Mouse (Mus musculus) left cerebral cortex, adult 2 months (tissue): ENCODE measurements around the gene Crybb1. TPM values are rescaled to one million over a fixed set of nuclear protein-coding genes. Genes with fewer than 3 reads are reported as not detected.
A peak's percentile ranks its signal among the peaks of the same experiment; 100 is the strongest.

ENCODE experiments used
- DNase-seq, 2 experiments: peaks; one replicate each; pipeline ENCODE4 v3.0.0; 2021 to 2022; ENCODE audit warnings: low spot score in 2 of 2, mixed read lengths in 1 of 2; ENCODE audit errors: extremely low spot score in 1 of 2
- H3K27ac ChIP-seq: fragments of 200-600 bp; 2 replicates; pipeline ENCODE4 v1.8.1; 2022
- H3K4me3 ChIP-seq: fragments of 200-600 bp; 2 replicates; pipeline ENCODE4 v1.8.1; 2022
- CTCF ChIP-seq: fragments of 200-600 bp; IDR thresholded peaks from 2 replicates; pipeline ENCODE4 v1.8.1; 2022; ENCODE audit warnings: antibody characterized with exemption, mild to moderate bottlenecking, moderate library complexity
- intact Hi-C: fragments of 180-260 bp; cut with DNase I; formaldehyde crosslinking; loops from one replicate; pipeline ENCODE4 v1.15.1; 2025
- total RNA-seq, 2 experiments: library from RNA; stranded (reverse); gene quantifications; 2 replicates each; pipeline ENCODE4 v1.2.3; 2021

The Crybb1 gene
- total RNA-seq, 2 experiments from 2014 or later, result 6.9 to 7.4 TPM

DNA sequence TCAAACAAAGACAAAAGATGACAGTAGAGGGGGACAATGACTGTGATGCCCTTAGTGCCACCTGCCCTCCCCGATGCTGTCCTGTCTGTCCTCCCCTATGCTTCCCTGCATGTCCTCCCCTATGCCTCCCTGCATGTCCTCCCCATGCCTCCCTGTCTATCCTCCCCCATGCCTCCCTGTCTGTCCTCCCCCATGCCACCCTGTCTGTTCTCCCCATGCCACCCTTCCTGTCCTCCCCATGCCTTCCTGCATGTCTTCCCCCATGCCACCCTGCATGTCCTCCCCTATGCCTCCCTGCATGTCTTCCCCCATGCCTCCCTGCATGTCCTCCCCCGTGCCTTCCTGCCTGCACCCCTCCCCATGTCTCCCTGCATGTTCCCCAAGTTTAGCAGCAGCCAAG, 44.5 kb downstream of the Crybb1 start:
- Histone ChIP-seq H3K27ac (no peak overlapping the region), H3K4me3 (no peak overlapping the region)
- DNase-seq, result no peak
- intact Hi-C loops, result no loop called here
- TF ChIP-seq CTCF, result no peak

DNA sequence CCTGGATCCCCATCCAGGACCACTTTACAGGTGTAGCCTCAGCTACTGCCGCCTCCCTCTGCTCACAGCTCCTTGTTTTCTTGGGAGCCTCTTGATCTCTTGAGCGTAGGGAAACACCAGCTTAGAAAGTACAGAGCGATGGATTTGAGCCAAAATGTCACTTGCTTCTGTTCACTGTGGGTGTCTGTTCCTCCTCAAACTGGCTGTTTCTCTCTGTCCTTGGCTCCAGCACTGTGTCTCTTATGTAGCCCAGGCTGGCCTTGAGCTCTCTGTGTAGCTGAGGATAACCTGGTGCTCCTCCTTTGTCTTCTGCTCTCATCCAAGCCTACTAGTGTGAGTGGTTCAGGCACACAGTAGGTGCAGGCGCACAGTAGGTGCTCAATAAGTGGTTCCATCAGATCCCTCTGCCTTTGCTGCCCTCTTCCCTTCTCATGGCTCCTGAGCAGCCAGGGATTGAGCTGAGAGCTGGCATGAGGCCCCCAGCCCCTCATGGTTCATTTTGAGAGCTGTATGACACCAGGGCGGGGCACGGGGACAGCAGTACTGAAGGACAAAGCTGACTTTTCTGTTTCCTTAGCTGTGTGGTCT, 45.2 kb downstream of the Crybb1 start:
- H3K27ac ChIP-seq, result no peak overlapping the region
- H3K4me3 ChIP-seq, result no peak overlapping the region
- intact Hi-C loops, result no loop called here
- no peak for DNase-seq
- TF ChIP-seq CTCF, result no peak

DNA sequence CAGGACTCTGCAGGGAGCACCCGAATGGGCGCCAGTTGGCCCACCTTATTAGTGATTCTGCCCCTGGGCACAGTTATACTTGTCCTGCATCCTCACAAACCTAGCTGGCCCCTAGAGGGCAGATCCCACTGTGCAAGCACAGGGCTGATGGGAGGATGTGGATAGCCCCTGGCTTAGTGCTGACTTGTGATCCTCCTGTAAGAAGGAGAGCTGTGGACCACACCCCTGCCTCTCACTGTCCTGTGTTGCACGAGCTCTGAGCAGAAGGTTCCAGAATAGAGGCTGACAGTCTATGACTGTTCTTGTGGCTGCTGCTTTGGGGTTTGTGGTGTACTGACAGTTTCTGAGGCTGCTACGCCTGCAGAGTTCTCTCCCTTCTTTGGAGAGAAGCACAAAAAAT, 46.1 kb downstream of the Crybb1 start:
- intact Hi-C loops, result no loop called here

DNA sequence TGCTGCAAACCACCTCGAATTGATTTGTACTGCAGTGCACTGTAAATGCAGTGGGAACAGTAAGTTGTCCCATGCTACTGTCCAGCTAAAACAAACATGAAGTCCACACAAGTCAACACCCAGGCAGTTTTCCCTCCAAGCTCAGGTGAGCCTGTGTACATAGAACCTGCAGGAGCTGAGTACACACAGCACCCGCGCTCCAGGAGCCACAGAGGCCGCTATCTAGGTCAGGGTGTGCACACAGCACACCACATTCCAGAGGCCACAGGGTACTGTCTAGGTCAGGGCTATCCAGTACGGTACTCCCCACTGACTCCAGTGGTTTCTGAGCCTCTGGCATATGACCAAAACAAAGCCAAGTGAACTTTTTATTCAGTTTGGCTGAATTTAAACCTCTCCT, 46.7 kb downstream of the Crybb1 start:
- Histone ChIP-seq H3K4me3 (no peak overlapping the region), H3K27ac (no peak overlapping the region)
- TF ChIP-seq CTCF, result no peak
- no peak for DNase-seq
- intact Hi-C loops, result no loop called here

More for the DNA sequence above, 46.1 kb downstream of the Crybb1 start:
- DNase-seq, result no peak
- H3K27ac ChIP-seq, result no peak overlapping the region
- TF ChIP-seq CTCF, result peak; percentile 8
- no peak overlapping the region for H3K4me3 ChIP-seq

DNA sequence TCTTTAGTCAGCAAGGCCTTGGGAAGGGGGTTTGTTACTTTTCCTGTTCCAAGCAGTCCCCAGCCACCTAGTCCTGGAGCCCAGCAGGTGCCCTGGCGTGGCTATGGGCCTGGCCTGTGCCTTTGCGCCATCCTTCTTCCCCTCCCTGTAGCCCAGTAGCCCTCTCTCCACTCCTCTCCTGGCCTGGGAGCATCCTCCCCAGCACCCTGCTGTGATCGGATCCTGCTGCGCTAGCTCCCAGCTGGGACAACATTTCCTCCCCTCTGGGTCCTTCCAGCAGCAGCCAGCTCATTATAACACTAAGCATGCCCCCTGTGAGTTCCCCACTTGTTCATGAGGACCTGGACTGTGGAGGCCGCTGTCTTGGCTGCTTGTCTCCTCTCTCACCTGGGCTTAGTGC, 50.2 kb downstream of the Crybb1 start:
- H3K4me3 ChIP-seq, result no peak overlapping the region
- TF ChIP-seq CTCF, result no peak
- 0 out of 2 replicates have a peak overlapping the region, but pooled peaks have one; percentile 19 for H3K27ac ChIP-seq
- intact Hi-C loops, result no loop called here
- no peak for DNase-seq

DNA sequence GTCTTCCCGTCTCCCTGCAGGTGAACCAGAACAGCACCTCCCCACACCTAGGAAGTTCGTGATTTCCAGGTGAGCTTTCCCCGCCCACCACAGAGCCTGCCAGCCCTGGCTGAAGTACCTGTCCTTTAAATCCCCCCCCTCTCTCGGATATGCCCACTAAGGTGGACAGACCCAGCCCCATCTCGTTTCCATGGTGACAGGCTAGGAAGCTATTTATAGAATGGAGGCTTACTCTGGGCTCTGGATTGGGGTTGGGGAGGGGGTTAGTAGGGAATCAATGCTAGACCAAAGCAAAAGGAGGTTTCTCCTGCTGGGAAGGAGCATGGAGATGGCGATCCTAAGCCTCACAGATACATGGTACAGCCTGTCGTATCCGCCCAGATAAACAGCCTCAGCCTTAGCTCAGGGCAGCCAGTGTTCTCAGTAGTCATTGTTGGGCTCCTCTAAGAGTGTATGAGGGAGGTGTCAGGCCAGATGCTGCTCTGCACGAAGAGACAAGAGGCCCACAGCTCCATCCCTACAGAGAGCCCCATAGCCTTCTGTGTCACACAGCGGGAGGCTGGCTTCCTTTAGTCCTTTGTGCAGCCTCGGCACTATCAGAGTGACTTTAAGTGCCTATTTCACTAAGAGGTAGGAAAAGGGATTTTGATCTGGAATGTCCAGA, 57.7 kb downstream of the Crybb1 start:
- peak overlapping the region; percentile 69 for H3K27ac ChIP-seq

DNA sequence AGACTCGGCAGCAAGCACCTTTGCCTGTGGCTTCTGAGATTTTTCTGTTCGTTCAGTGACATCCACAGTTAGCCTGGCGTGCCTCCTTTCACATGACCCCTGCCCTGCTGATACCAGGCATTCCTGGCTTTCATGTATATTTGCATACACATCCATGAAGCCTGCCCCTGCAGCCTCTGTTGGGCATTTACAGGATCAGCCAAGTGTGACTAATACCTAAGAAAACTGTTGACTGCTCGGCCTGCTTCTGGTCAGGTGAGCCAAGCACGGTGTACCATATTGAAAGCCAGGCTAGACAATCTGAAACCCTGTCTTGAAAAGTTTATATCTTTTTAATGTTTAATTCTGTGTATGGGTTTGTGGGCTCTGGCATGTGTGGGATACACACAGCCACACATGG, 60.9 kb downstream of the Crybb1 start:
- no peak for TF ChIP-seq CTCF
- no peak for DNase-seq
- no peak overlapping the region for H3K27ac ChIP-seq
- intact Hi-C loops, result no loop called here
- H3K4me3 ChIP-seq, result no peak overlapping the region

More for the DNA sequence above, 57.7 kb downstream of the Crybb1 start:
- intact Hi-C loops, result no loop called here
- H3K4me3 ChIP-seq, result no peak overlapping the region
- no peak for TF ChIP-seq CTCF
- DNase-seq, result no peak

DNA sequence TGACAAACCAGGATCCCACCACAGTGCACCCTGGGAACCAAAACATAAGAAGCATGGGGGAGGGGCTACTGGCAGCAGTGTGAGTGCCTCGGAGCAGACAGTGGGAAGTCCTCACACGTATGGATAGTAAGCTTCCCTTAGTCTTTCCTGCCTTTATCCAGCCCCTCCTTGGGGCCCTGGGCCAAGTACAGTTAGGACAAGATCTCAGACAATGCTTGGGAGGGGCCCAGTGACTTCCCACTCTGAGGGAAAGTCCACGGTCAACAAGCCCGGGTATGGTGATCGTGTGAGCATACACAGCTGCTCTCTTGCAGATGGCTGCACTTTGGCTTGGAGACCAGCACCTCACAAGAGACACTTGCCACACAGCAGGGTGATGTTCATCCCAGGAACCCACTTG, 61.7 kb downstream of the Crybb1 start:
- TF ChIP-seq CTCF, result no peak
- intact Hi-C loops, result no loop called here
- no peak overlapping the region for H3K4me3 ChIP-seq
- no peak overlapping the region for H3K27ac ChIP-seq
- DNase-seq, result no peak

Other genes with a start within 250 kb of the Crybb1 start
- gene Cryba4, start 3.3 kb upstream of the Crybb1 start, total RNA-seq, result under 1 TPM in 1 of 2 experiments, not detected in 1; 0.49 TPM
- 10 to 100 TPM; 37.5 to 41.9 TPM for gene Tpst2, start 20.9 kb downstream of the Crybb1 start, total RNA-seq
- gene Tfip11, start 70.5 kb downstream of the Crybb1 start, total RNA-seq, result 10 to 100 TPM; 43.0 to 45.0 TPM
- gene Srrd, start 87.2 kb downstream of the Crybb1 start, total RNA-seq, result 10 to 100 TPM; 23.1 to 29.9 TPM
- gene Hps4, start 87.3 kb downstream of the Crybb1 start, total RNA-seq, result 10 to 100 TPM; 26.9 to 38.3 TPM
- not detected for gene Gm6583, start 100.2 kb downstream of the Crybb1 start, total RNA-seq
- gene Asphd2, start 139.1 kb downstream of the Crybb1 start, total RNA-seq, result 100 to 1,000 TPM; 180 to 183 TPM
- not detected for gene Gm6588, start 193.6 kb downstream of the Crybb1 start, total RNA-seq